Mouse (Mus musculus) bone marrow macrophage, adult 2 months (primary cell): ENCODE data around the gene Kcnip4. TPM values are rescaled to one million over a fixed set of nuclear protein-coding genes. Genes with fewer than 3 reads are reported as not detected.

ENCODE experiments used
- H3K27ac ChIP-seq: 2 replicates; pipeline ENCODE4 v1.5.1; 2012; ENCODE audit warnings: low read depth, low read length; ENCODE audit not compliant: insufficient read depth
- H3K4me1 ChIP-seq: 2 replicates; pipeline ENCODE4 v1.6.1; 2012; ENCODE audit warnings: low read length; ENCODE audit not compliant: control insufficient read depth, insufficient read depth
- H3K4me3 ChIP-seq: 2 replicates; pipeline ENCODE4 v1.5.1; 2012; ENCODE audit warnings: mild to moderate bottlenecking, low read length, moderate library complexity; ENCODE audit not compliant: insufficient read depth
- CTCF ChIP-seq: IDR thresholded peaks from 2 replicates; pipeline ENCODE4 v1.5.1; 2012; ENCODE audit warnings: low read depth, mild to moderate bottlenecking, low read length, moderate library complexity
- POLR2A ChIP-seq: IDR thresholded peaks from 2 replicates; pipeline ENCODE4 v1.6.1; 2012; ENCODE audit warnings: mild to moderate bottlenecking, low read depth, low read length, borderline replicate concordance
- polyA plus RNA-seq: library from polyadenylated mRNA; stranded (reverse); fragments of >200 nt; gene quantifications from 2 replicates; pipeline ENCODE4 v1.2.4, GENCODE M21; 2012; ENCODE audit not compliant: missing spikeins, insufficient read depth, insufficient read length

The Kcnip4 gene
- polyA plus RNA-seq, 1 experiment = not detected

GRCm38 (mm10) chr5:48544784-48545734, 979.6 kb downstream of the Kcnip4 start:
- no peak for TF ChIP-seq CTCF
- no peak for TF ChIP-seq POLR2A
- Histone ChIP-seq H3K27ac (no peak overlapping the region), H3K4me1 (no peaks in the 10 kb centered on the region), H3K4me3 (no peak overlapping the region)

- H3K27ac ChIP-seq = no peak overlapping the region
- H3K4me3 ChIP-seq = no peak overlapping the region
- no peaks in the 10 kb centered on the region for H3K4me1 ChIP-seq
- no peak for TF ChIP-seq CTCF
- TF ChIP-seq POLR2A = no peak
These were observed 1006.7 kb downstream of the Kcnip4 start for GRCm38 (mm10) chr5:48518035-48518434.

- no peak for TF ChIP-seq POLR2A
- no peak for TF ChIP-seq CTCF
- no peak overlapping the region for H3K27ac ChIP-seq
- H3K4me3 ChIP-seq = no peak overlapping the region
- no peaks in the 10 kb centered on the region for H3K4me1 ChIP-seq
These were observed 1011.4 kb downstream of the Kcnip4 start for GRCm38 (mm10) chr5:48513354-48513753.

GRCm38 (mm10) chr5:48511357-48511756, 1013.4 kb downstream of the Kcnip4 start:
- no peak for TF ChIP-seq POLR2A
- no peak for TF ChIP-seq CTCF
- no peak overlapping the region for H3K4me3 ChIP-seq
- no peaks in the 10 kb centered on the region for H3K4me1 ChIP-seq
- H3K27ac ChIP-seq = no peak overlapping the region

GRCm38 (mm10) chr5:48510241-48510640, 1014.5 kb downstream of the Kcnip4 start:
- Histone ChIP-seq H3K4me3 (no peak overlapping the region), H3K27ac (no peak overlapping the region), H3K4me1 (no peaks in the 10 kb centered on the region)
- TF ChIP-seq POLR2A (no peak), CTCF (no peak)

GRCm38 (mm10) chr5:48509194-48509930, 1015.3 kb downstream of the Kcnip4 start:
- H3K4me3 ChIP-seq = no peak overlapping the region
- no peaks in the 10 kb centered on the region for H3K4me1 ChIP-seq
- TF ChIP-seq CTCF (no peak), POLR2A (no peak)
- no peak overlapping the region for H3K27ac ChIP-seq

GRCm38 (mm10) chr5:48503094-48503493, 1021.6 kb downstream of the Kcnip4 start:
- TF ChIP-seq POLR2A (no peak), CTCF (no peak)
- H3K27ac ChIP-seq = no peak overlapping the region
- H3K4me1 ChIP-seq = no peaks in the 10 kb centered on the region
- H3K4me3 ChIP-seq = no peak overlapping the region

GRCm38 (mm10) chr5:48502442-48502841, 1022.3 kb downstream of the Kcnip4 start:
- Histone ChIP-seq H3K27ac (no peak overlapping the region), H3K4me3 (no peak overlapping the region), H3K4me1 (no peaks in the 10 kb centered on the region)
- TF ChIP-seq POLR2A = no peak
- TF ChIP-seq CTCF = no peak

- TF ChIP-seq CTCF (no peak), POLR2A (no peak)
These were observed 1024.5 kb downstream of the Kcnip4 start for GRCm38 (mm10) chr5:48500204-48500603.

More at GRCm38 (mm10) chr5:48500204-48500603, 1024.5 kb downstream of the Kcnip4 start:
- Histone ChIP-seq H3K27ac (no peak overlapping the region), H3K4me3 (no peak overlapping the region), H3K4me1 (no peaks in the 10 kb centered on the region)
